Mouse (Mus musculus): ENCODE measurements around the gene Gm10439.
"Not testable (repeated sequence)": the region's sequence is repeated elsewhere in the genome, so short reads cannot be mapped to it uniquely, and the experiment has no call there.

Gm10439 gene

DNA sequence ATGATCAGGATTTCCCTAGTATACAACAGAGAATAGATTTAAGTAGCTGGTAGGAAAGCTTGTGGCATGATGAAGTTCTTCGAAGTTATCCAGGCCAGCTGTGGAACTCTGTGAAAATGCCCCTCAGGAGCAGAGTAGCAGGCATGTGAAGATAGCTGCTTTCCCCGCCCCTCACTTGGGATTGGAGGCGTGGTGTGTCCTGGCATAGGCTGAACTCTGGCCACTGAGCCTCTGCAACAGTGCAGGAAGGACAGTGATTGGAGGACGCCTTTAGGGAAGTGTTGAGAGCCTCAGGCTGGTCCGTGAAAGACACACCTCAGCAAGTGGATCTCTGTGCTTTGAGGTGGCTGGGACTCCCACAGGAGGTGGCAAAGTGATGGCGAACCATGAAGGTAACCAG is at the start of gene Gm10439:
Gene Gm10439 (plus strand): TSS at position 301 of the 400 bp plus-strand sequence.
- DNase-seq = not testable (repeated sequence)

Measured in lung, adult 18-20 months (tissue).